ENCODE assay signal across 9 mouse cellular contexts in the genomic region with DNA sequence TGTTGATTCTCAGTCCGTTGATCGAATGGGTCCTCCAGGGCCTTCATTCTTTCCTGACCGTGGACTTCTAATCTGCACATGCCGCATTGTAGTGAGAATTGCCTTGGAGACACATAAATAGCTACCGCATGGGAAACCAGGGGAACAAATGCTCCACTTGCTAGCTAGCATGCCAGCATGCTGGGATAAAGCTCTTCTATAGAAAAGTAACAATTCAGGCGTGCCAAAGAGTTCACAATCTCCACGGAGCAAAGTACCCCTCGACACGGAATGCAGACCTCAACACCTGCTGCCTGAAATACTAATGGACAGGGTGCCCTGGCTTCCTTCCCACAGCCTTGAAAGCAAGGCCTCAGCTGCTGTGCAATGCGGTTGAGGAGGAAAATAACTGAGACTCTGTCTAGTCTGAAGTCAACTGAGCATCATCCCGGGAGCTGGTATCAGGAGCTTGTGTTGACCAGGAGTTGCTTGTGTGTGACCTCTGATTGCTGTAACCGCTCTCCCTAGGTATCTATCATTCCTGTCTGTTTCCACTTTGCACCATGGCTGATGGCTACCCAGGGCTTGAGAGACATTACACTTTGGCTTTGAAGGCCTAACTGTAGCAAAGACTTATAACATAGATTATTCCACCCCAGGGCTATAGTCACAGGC.
DNase-seq lines count a peak whose midpoint lies in the region; ATAC-seq lines count a peak whose summit lies in the region.
"Had no signal": no experiment of that assay in that cellular context is flagged by ENCODE, and none has a peak within 500 bp of the region (broad histone marks: within the 10 kb centered on the region; RNA-seq: fewer than 3 reads in every experiment).

No protein-coding gene starts in this region.

- peak; percentile 53 for DNase-seq in ovary, postnatal 36 days (ENCODE audit: low spot score)
- no peak for DNase-seq in ovary, postnatal 14 days (ENCODE audit: low spot score)
- peak; percentile 27 to 57 for DNase-seq in frontal cortex, postnatal 14 days (ENCODE audit: low spot score in 2 of 2)
- peak; percentile 10 to 34 for DNase-seq in left cerebral cortex, postnatal 36 days (ENCODE audit: low spot score in 2 of 2)
- peak; percentile 60 for DNase-seq in right cerebral cortex, postnatal 4 days
- DNase-seq in urinary bladder, postnatal 36 days (ENCODE audit: low spot score in 2 of 2) = no peak
- DNase-seq in kidney, postnatal 14 days = no peak
- DNase-seq: liver, embryonic 13.5 days had no signal

- ATAC-seq in megakaryocyte progenitor cell, adult 5-6 weeks (replicated peaks; ENCODE audit: poor library complexity) = no peak

- intact Hi-C loops in left cerebral cortex, postnatal 36 days (cut with DNase I) = no loop called here

Comparison
In these comparisons a context has a peak if more than half of its experiments do, and no peak if none do; other contexts are left out.
1. DNase-seq: peak in ovary, postnatal 36 days (single experiment), frontal cortex, postnatal 14 days (2 of 2), left cerebral cortex, postnatal 36 days (2 of 2) and right cerebral cortex, postnatal 4 days (single experiment); none in ovary, postnatal 14 days (single experiment), urinary bladder, postnatal 36 days (0 of 2) and kidney, postnatal 14 days (single experiment).